Mouse (Mus musculus) lung, postnatal 0 days (tissue): ENCODE measurements at regions not wholly inside any gene's neighbourhood (a gene's known extent, or its start where the extent isn't known, plus 50 kb on each side); places are given as distances from the start of the nearest gene placed in this dataset.

ENCODE experiments used
- CTCF ChIP-seq: IDR thresholded peaks from 2 replicates; pipeline ENCODE4 v1.5.1; 2016; ENCODE audit warnings: antibody characterized with exemption, mild to moderate bottlenecking
- EP300 ChIP-seq: IDR thresholded peaks from 2 replicates; pipeline ENCODE4 v1.6.1; 2016; ENCODE audit warnings: antibody characterized with exemption, mild to moderate bottlenecking, control low read depth

GRCm38 (mm10) chr12:57931856-57932255 lies 279.7 kb upstream of the Sstr1 start:
- TF ChIP-seq EP300 (no peak), CTCF (no peak)
